Mouse (Mus musculus): Measurements from ENCODE around the gene Cfap97d1.

The Cfap97d1 gene

DNA sequence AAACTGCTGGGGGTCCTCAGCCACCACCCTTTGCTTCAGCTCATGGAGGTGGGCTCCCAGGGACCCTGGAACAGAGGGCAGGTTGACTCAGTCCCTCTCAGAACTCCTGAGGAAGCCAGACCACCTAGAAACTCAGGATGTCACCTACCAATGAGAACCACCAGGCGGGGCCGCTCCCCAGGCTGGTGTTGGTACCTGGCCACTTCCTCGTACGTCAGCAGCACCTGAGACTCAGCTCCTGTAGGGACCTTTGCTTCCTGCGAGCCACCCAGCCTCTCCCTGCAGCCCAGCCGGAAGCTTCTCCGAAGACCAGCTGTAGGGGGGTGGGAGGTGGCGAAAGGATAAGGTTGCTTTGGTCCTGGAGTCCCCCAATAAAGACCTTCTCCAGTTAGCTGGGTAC lies 24.3 kb downstream of the Cfap97d1 start:
- intact Hi-C loops (cut with DNase I), result no loop called here

DNA sequence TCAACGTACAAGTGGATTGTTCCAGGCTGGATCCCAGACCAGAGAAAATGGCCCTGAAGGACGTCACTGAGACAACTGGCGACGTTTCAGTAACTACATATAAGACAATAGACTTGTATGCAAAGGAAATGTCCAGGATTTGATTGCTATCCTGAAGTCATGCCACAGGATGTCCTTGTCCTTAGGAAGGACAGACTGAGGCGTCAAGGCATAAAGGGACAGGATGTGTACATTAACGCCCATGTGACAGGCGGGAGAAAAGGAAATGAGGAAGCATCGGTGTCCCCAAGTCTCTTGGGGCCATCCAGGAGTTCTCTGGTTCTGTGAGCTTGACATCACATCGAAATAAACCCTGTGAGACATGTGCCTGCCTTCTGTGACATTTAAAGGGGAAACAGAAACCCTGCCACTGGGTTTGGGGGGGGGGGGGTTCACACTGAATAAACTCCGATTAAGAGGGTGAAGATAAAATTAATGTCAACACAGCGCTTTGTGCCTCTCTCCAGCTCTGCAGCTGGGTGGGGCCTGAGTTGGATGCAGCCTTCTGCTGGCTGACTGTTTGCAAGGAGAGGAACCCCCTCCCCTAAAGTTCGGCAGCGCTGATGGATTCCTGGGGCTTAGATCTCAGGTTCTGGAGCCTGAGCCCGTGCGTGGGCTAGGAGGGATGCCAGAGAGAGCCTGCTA lies 25.0 kb downstream of the Cfap97d1 start:
- intact Hi-C loops (cut with DNase I), result no loop called here

DNA sequence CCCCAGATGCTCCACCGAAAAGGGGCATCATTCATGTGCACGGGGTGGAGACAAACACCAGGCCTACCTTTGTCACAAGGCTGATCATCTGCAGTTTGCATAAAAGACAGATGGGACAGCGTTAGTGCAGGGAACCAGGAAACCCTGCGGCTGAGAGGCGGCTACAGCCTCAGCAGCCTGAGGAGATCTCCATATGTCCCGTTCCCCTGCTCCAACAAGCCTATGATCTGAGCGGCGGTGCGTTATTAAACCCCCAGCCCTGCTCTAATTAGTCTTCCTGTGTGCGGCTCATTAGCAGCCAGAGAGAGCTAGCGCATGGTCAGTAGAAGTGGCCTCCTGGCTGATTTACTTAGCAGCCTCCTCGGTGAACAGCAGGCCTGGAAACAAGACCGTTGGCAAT lies 26.1 kb downstream of the Cfap97d1 start:
- intact Hi-C loops (cut with DNase I), result no loop called here

DNA sequence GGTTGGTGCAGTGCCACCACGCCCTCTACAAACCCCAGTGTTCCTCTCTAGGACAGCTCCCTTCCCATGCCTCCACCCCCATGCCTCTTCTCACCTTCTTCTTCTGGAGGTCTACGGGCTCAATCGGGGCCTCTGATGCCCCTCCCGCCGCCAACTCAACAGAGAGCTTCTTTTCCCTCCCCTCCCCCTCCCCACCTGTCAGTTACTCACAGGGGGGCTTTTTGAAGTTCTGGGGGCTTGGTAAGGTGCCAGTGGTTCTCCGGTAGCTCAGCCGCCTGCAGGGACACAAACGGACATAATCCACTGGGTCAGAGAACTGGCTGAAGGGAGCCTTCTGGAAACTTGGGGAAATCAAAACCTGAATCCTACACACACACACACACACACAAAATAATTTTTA lies 27.4 kb downstream of the Cfap97d1 start:
- intact Hi-C loops (cut with DNase I), result no loop called here

DNA sequence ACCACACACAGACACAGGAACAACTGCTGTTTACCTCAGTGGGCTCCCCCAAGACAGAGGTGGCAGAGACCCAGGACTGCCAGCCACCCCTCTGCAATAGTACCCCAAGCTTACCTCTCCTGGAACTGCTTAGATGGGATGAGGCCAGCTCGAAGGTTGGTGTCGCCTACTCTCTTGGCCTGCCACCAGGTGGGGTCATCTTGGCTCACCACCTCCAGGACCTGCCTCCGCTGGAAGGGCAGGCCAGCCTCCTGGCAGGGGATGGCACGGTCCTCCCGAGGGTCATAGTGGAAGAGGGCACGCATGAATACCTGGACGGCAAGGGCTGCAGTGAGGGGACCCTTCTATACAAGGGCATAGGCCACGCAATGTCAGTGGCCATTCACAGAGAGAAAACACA lies 29.1 kb downstream of the Cfap97d1 start:
- intact Hi-C loops (cut with DNase I), result no loop called here

DNA sequence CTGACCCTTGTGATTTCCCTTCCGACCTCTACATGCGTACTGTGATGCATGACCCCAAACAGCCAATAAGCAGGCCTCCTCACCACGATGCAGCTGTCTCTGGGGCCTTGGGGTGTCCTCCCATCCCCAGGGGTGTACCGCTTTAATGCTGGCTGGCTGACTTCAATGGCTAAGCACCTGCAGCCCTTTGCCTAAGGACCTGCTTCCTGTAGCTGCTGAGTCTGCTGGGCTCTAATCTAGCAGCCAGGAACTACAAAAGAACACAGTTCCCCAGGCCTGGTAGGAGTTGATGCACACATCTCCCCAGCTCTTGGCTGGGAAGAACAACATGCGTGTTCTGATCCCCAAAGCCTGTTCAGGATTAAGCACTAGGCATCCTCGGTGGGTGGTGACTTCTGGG lies 31.4 kb downstream of the Cfap97d1 start:
- intact Hi-C loops (cut with DNase I), result no loop called here

DNA sequence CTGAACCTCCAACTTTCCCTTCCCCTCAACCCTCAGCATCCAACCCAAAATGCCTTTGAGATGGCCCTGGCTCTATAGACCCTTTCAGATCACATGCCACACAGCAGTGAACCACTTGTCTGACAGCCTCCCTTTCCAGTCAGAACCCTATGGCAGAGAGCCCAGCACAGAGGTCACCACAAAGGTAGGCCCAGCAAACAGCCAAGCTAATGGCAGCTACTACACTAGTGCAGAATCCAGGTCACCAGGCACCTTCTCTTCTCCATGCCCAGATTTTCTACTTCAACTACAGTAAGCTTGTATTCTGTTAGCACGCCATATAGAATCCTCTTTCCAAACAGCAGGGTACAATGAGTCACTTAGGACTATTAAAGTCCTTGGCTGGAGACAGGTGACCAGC lies 32.1 kb downstream of the Cfap97d1 start:
- intact Hi-C loops (cut with DNase I), result no loop called here

GRCm38 (mm10) chr11:102019736-102020135 lies 35.7 kb downstream of the Cfap97d1 start:
- intact Hi-C loops (cut with DNase I), result no loop called here

- intact Hi-C loops (cut with DNase I), result no loop called here
Observed at GRCm38 (mm10) chr11:102021196-102021595, 37.1 kb downstream of the Cfap97d1 start.

DNA sequence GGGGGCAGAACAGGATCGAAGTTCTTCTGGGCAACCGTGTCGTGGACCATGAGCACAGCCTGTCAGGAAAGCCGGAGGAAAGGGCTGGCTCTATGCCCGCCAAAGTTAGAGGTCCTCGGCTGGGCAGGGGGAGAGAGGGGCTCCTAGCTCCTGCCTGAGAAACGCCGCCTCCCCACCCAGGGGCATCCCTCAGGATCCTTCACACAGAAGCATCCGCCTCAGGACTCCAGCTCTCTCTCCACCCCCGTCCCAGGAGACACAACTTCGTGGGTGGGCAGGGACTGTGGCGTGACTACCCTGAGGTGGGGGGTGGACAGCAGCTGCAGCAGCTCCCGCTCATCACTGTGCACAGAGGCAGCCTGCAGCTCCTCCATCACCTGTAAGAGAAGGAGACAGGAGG lies 39.3 kb downstream of the Cfap97d1 start:
- intact Hi-C loops (cut with DNase I), result no loop called here

GRCm38 (mm10) chr11:102024084-102024758 lies 40.1 kb downstream of the Cfap97d1 start:
- intact Hi-C loops (cut with DNase I), result no loop called here

DNA sequence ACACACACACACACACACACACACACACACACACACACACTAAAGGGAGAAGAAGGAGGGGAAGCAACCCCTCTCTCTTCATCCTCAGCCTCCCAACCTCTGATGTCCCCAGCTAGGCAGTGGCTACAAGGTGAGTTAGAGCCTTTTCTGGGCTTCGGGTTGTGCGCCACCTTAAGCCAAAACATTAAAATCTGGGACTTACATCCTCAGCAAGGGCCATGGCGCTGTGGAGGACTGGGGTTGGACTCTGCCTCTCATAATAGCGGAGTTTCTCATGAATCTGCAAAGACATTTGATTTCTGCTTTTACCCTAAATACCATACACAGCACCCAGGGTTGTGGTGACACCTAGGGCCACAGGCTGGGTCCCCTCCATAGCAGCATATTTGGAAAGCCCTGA lies 40.8 kb downstream of the Cfap97d1 start:
- intact Hi-C loops (cut with DNase I), result no loop called here

- intact Hi-C loops (cut with DNase I), result no loop called here
Observed at GRCm38 (mm10) chr11:102025354-102025753, 41.3 kb downstream of the Cfap97d1 start.

DNA sequence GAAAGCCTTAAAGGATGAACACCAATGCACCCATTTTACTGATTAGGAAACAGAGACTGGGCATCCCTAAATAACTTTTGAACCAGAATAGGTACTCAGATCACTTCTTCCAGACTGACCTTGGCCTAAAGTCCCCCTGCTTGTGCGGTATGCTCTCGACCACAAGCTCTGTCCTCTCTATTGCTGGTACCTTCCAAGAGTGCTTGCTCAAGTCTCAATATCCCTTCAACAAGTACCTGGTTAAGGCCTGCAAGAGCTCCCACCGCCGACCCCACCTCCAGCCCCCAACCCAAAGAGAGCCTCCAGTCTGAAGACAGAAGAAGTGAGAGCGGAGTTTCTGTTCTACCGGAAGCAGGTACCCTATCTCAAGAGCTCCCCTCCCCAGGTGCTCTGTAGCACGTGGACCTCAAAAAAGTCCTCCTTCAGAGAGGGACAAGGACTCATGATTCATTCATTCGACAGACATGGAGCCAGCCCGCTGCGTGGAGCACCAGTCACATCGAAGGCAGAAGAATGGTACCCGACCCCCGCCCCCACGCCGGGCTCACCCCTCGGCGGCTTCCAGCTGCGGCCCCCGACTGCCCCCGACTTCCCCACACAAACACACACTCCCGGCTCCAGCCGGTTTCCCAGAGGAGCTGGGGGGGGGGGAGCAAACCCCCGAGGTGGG lies 42.0 kb downstream of the Cfap97d1 start:
- intact Hi-C loops (cut with DNase I), result no loop called here

DNA sequence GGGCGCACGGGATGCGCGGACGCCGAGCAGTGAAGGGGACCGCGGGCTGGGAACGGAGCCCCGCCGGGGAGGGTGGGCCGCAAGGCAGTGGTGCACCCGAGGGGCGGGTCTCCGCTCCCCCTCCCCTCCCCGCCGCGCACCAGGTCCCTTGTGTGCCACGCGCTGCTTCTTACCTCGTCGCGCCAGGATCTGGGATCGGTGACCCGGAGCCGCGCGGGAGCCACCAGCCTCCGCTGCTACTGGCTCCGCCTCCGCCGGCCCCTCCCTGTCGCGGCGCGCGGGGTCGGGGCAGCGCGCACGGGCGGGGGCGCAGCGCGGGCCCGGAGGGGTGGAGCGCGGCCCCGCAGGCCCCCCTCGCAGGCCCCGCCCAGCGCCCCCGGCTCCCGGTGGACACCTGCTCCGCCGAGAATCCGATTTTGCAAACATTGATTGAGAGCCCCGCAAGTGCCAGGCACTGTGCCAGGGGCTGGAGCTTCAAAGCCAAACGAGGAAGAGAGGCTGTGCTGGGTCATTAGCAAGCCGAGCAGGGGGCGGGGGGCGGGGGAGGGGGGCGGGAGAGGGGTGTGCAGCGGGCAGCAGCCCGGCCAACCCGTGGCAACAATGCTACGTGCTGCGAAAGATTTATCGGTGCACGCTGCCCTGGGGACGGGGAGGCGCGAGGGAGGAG lies 42.7 kb downstream of the Cfap97d1 start:
- intact Hi-C loops (cut with DNase I), result no loop called here

- intact Hi-C loops (cut with DNase I), result no loop called here
Observed at GRCm38 (mm10) chr11:102027361-102028017, 43.4 kb downstream of the Cfap97d1 start.

- intact Hi-C loops (cut with DNase I), result no loop called here
Observed at GRCm38 (mm10) chr11:102028087-102028816, 44.2 kb downstream of the Cfap97d1 start, which contains the start of gene Mpp3. TSS of gene Mpp3 (minus strand) at chr11:102028461.

DNA sequence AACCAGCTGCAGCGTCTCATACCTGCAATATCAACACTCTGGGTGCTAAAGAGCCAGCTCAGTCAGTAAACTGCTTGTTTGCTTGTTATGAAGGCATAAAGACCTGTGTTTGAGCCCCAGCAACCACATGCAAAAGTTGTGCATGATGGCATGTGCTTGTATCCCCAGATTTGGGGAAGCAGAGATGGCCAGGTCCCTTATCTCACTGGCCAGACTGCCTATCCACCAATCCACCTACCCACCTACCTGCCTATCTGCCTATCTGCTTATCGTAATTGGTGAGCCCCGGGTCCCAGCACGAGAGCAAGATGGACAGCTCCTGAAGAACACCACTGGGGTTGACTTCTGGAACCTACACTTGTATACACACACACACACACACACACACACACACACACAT lies 45.2 kb downstream of the Cfap97d1 start:
- intact Hi-C loops (cut with DNase I), result no loop called here

DNA sequence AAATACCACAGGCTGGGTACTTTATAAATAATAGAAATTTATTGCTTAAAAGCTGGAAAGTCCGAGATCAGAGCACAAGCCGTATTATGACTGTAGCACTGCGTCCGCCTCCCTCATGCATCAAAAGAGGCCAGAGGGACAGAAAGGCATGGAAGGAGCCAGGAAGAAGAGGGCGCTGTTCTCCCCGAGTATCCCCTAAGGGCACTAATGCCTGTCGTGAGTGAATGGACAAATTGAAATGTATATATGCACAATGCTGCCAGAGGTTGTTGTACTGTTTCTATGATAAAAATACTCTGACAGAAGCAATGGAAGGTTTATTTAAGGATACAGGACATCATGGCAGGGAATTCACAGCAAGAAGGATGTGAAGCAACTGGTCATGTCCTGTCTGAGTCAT lies 45.9 kb downstream of the Cfap97d1 start:
- intact Hi-C loops (cut with DNase I), result no loop called here

GRCm38 (mm10) chr11:102031149-102031548 lies 47.1 kb downstream of the Cfap97d1 start:
- intact Hi-C loops (cut with DNase I), result no loop called here
